Mouse (Mus musculus): ENCODE data around the gene Rplp2. TPM values are rescaled to one million over a fixed set of nuclear protein-coding genes. Genes with fewer than 3 reads are reported as not detected.

Gene Rplp2
- polyA plus RNA-seq, 1 experiment from 2014 or later, result 1,138 TPM

- H3K36me3 ChIP-seq, result peaks cover 55% of the 10 kb centered on the region
- peak overlapping the region; percentile 82 for H3K27ac ChIP-seq
- WGBS, result 71% methylated on average over 15 of the region's 15 CpGs
- H3K27me3 ChIP-seq (ENCODE audit: low read depth, poor library complexity, severe bottlenecking), result no peaks in the 10 kb centered on the region
- peaks cover 73% of the 10 kb centered on the region for H3K4me1 ChIP-seq
- no peak for DNase-seq (ENCODE audit: low spot score)
- peak overlapping the region; percentile 54 for H3K4me3 ChIP-seq
- H3K9me3 ChIP-seq (replicated peaks), result no peaks in the 10 kb centered on the region
Measured at GRCm38 (mm10) chr7:141433517-141434400, 13.4 kb upstream of the Rplp2 start.

- peak; percentile 69 for DNase-seq (ENCODE audit: low spot score)
- H3K9me3 ChIP-seq (replicated peaks), result no peaks in the 10 kb centered on the region
- peak overlapping the region; percentile 82 for H3K27ac ChIP-seq
- peak overlapping the region; percentile 54 for H3K4me3 ChIP-seq
- H3K4me1 ChIP-seq, result peaks cover 66% of the 10 kb centered on the region
- 12% methylated on average over 8 of the region's 8 CpGs for WGBS
- peaks cover 62% of the 10 kb centered on the region for H3K36me3 ChIP-seq
- no peaks in the 10 kb centered on the region for H3K27me3 ChIP-seq (ENCODE audit: low read depth, poor library complexity, severe bottlenecking)
Measured at GRCm38 (mm10) chr7:141434464-141434863, 12.7 kb upstream of the Rplp2 start.

GRCm38 (mm10) chr7:141435129-141435855 lies 11.9 kb upstream of the Rplp2 start:
- H3K4me3 ChIP-seq, result peak overlapping the region; percentile 54
- DNase-seq (ENCODE audit: low spot score), result peak; percentile 70
- H3K4me1 ChIP-seq, result peaks cover 61% of the 10 kb centered on the region
- peak overlapping the region; percentile 82 for H3K27ac ChIP-seq
- H3K36me3 ChIP-seq, result peaks cover 68% of the 10 kb centered on the region
- H3K27me3 ChIP-seq (ENCODE audit: low read depth, poor library complexity, severe bottlenecking), result no peaks in the 10 kb centered on the region
- H3K9me3 ChIP-seq (replicated peaks), result no peaks in the 10 kb centered on the region
- WGBS, result 5% methylated on average over 17 of the region's 17 CpGs

GRCm38 (mm10) chr7:141435856-141436522 lies 11.2 kb upstream of the Rplp2 start:
- H3K4me1 ChIP-seq, result peaks cover 66% of the 10 kb centered on the region
- DNase-seq (ENCODE audit: low spot score), result no peak
- 84% methylated on average over 9 of the region's 9 CpGs for WGBS
- H3K4me3 ChIP-seq, result peak overlapping the region; percentile 73
- H3K27ac ChIP-seq, result peak overlapping the region; percentile 82
- peaks cover 68% of the 10 kb centered on the region for H3K36me3 ChIP-seq
- no peaks in the 10 kb centered on the region for H3K27me3 ChIP-seq (ENCODE audit: low read depth, poor library complexity, severe bottlenecking)
- no peaks in the 10 kb centered on the region for H3K9me3 ChIP-seq (replicated peaks)

GRCm38 (mm10) chr7:141436523-141436892 lies 10.7 kb upstream of the Rplp2 start:
- peak overlapping the region; percentile 89 for H3K27ac ChIP-seq
- no peak for DNase-seq (ENCODE audit: low spot score)
- H3K36me3 ChIP-seq, result peaks cover 68% of the 10 kb centered on the region
- no peaks in the 10 kb centered on the region for H3K27me3 ChIP-seq (ENCODE audit: low read depth, poor library complexity, severe bottlenecking)
- peak overlapping the region; percentile 73 for H3K4me3 ChIP-seq
- peaks cover 72% of the 10 kb centered on the region for H3K4me1 ChIP-seq
- 70% methylated on average over 2 of the region's 2 CpGs for WGBS
- no peaks in the 10 kb centered on the region for H3K9me3 ChIP-seq (replicated peaks)

- Histone ChIP-seq H3K4me1 (peaks cover 79% of the 10 kb centered on the region), H3K4me3 (peak within 1 kb of the TSS; percentile 73), H3K36me3 (peaks cover 68% of the 10 kb centered on the region), H3K27me3 (ENCODE audit: low read depth, poor library complexity, severe bottlenecking) (no peaks in the 10 kb centered on the region), H3K9me3 (replicated peaks) (no peaks in the 10 kb centered on the region), H3K27ac (peak within 1 kb of the TSS; percentile 89)
- WGBS, result 6% methylated on average over 53 of the region's 53 CpGs
- peak; percentile 90 for DNase-seq (ENCODE audit: low spot score)
Measured at GRCm38 (mm10) chr7:141437178-141438120, 9.7 kb upstream of the Rplp2 start, which contains the start of gene Slc25a22. Gene Slc25a22 (minus strand): TSS chr7:141437892.

- no peak for DNase-seq (ENCODE audit: low spot score)
- Histone ChIP-seq H3K27me3 (ENCODE audit: low read depth, poor library complexity, severe bottlenecking) (no peaks in the 10 kb centered on the region), H3K9me3 (replicated peaks) (no peaks in the 10 kb centered on the region), H3K4me3 (no peak overlapping the region), H3K4me1 (peaks cover 79% of the 10 kb centered on the region), H3K27ac (no peak overlapping the region), H3K36me3 (peaks cover 59% of the 10 kb centered on the region)
- WGBS, result 95% methylated on average over 12 of the region's 12 CpGs
Measured at GRCm38 (mm10) chr7:141438201-141438968, 8.8 kb upstream of the Rplp2 start.

- DNase-seq (ENCODE audit: low spot score), result no peak
- Histone ChIP-seq H3K27me3 (ENCODE audit: low read depth, poor library complexity, severe bottlenecking) (no peaks in the 10 kb centered on the region), H3K4me3 (no peak overlapping the region), H3K4me1 (peaks cover 78% of the 10 kb centered on the region), H3K9me3 (replicated peaks) (no peaks in the 10 kb centered on the region), H3K36me3 (peaks cover 52% of the 10 kb centered on the region), H3K27ac (no peak overlapping the region)
- 96% methylated on average over 10 of the region's 10 CpGs for WGBS
Measured at GRCm38 (mm10) chr7:141439140-141439679, 8.0 kb upstream of the Rplp2 start.

GRCm38 (mm10) chr7:141439811-141440210 lies 7.4 kb upstream of the Rplp2 start:
- Histone ChIP-seq H3K27me3 (ENCODE audit: low read depth, poor library complexity, severe bottlenecking) (no peaks in the 10 kb centered on the region), H3K27ac (no peak overlapping the region), H3K4me1 (peaks cover 74% of the 10 kb centered on the region), H3K36me3 (peaks cover 52% of the 10 kb centered on the region), H3K9me3 (replicated peaks) (no peaks in the 10 kb centered on the region), H3K4me3 (no peak overlapping the region)
- WGBS, result 97% methylated on average over 11 of the region's 11 CpGs
- no peak for DNase-seq (ENCODE audit: low spot score)

- Histone ChIP-seq H3K27me3 (ENCODE audit: low read depth, poor library complexity, severe bottlenecking) (no peaks in the 10 kb centered on the region), H3K36me3 (peaks cover 52% of the 10 kb centered on the region), H3K4me3 (0 out of 2 replicates have a peak overlapping the region, but pooled peaks have one; percentile 8), H3K4me1 (peaks cover 66% of the 10 kb centered on the region), H3K27ac (no peak overlapping the region), H3K9me3 (replicated peaks) (no peaks in the 10 kb centered on the region)
- WGBS, result 40% methylated on average over 6 of the region's 6 CpGs
- DNase-seq (ENCODE audit: low spot score), result no peak
Measured at GRCm38 (mm10) chr7:141440613-141441012, 6.6 kb upstream of the Rplp2 start.

GRCm38 (mm10) chr7:141441460-141441859 lies 5.7 kb upstream of the Rplp2 start:
- DNase-seq (ENCODE audit: low spot score), result no peak
- H3K36me3 ChIP-seq, result peaks cover 52% of the 10 kb centered on the region
- peaks cover 58% of the 10 kb centered on the region for H3K4me1 ChIP-seq
- no peaks in the 10 kb centered on the region for H3K27me3 ChIP-seq (ENCODE audit: low read depth, poor library complexity, severe bottlenecking)
- H3K4me3 ChIP-seq, result 0 out of 2 replicates have a peak overlapping the region, but pooled peaks have one; percentile 4
- no peaks in the 10 kb centered on the region for H3K9me3 ChIP-seq (replicated peaks)
- 93% methylated on average over 9 of the region's 9 CpGs for WGBS
- no peak overlapping the region; the same call in 1 of the 2 replicates for H3K27ac ChIP-seq
